Mouse (Mus musculus) midbrain, embryonic 15.5 days (tissue): ENCODE results near the gene Stat5a. TPM values are rescaled to one million over a fixed set of nuclear protein-coding genes. Genes with fewer than 3 reads are reported as not detected.
A peak's percentile ranks its signal among the peaks of the same experiment; 100 is the strongest.

Experiments
- ATAC-seq: fragments of 200-750 bp; cut with Nextera tagmentation; replicated peaks from 2 replicates; pipeline ENCODE4 v1.8.0; 2017; ENCODE audit warnings: moderate TSS enrichment
- H3K27ac ChIP-seq: fragments of 300-500 bp; sonication (generic); 2 replicates; pipeline ENCODE4 v1.5.1; 2015; ENCODE audit warnings: mild to moderate bottlenecking, inconsistent platforms
- H3K27me3 ChIP-seq: fragments of 300-500 bp; sonication (generic); replicated peaks from 2 replicates; pipeline ENCODE4 v1.6.1; 2015; ENCODE audit warnings: inconsistent platforms
- H3K36me3 ChIP-seq: fragments of 300-500 bp; sonication (generic); replicated peaks from 2 replicates; pipeline ENCODE4 v1.6.1; 2015; ENCODE audit warnings: inconsistent platforms
- H3K4me1 ChIP-seq: fragments of 300-500 bp; sonication (generic); 2 replicates; pipeline ENCODE4 v1.6.1; 2015; ENCODE audit warnings: inconsistent platforms
- H3K4me2 ChIP-seq: fragments of 300-500 bp; sonication (generic); 2 replicates; pipeline ENCODE4 v1.6.1; 2015; ENCODE audit warnings: inconsistent platforms, mild to moderate bottlenecking, moderate library complexity
- H3K4me3 ChIP-seq: fragments of 300-500 bp; sonication (generic); 2 replicates; pipeline ENCODE4 v1.5.1; 2015; ENCODE audit warnings: mild to moderate bottlenecking, inconsistent platforms
- H3K9ac ChIP-seq: fragments of 300-500 bp; sonication (generic); 2 replicates; pipeline ENCODE4 v1.6.1; 2015; ENCODE audit warnings: mild to moderate bottlenecking, inconsistent platforms
- H3K9me3 ChIP-seq: fragments of 300-500 bp; sonication (generic); 2 replicates; pipeline ENCODE4 v1.6.1; 2016; ENCODE audit warnings: inconsistent platforms
- WGBS: fragments of 180-500 bp; shearing (Covaris S2); methylation state at CpG from one replicate; pipeline ENCODE4 v1.1.7; 2015; ENCODE audit warnings: mixed read lengths; 5-methylcytosine and 5-hydroxymethylcytosine counted together
- polyA plus RNA-seq: library from polyadenylated mRNA; unstranded; fragments of >200 nt; fragmentation: Nextera tagmentation; extraction: Ambion mirVana; gene quantifications from 2 replicates; pipeline ENCODE4 v1.2.1, GENCODE M21; 2015

The Stat5a gene
- polyA plus RNA-seq, 1 experiment from 2014 or later, result 2.3 TPM

- 86% methylated on average over 5 of the region's 5 CpGs for WGBS
These were observed 6.1 kb upstream of the Stat5a start for GRCm38 (mm10) chr11:100853018-100853417.

GRCm38 (mm10) chr11:100854268-100854667 is 4.9 kb upstream of the Stat5a start:
- H3K27ac ChIP-seq, result no peak overlapping the region
- no peak overlapping the region for H3K9ac ChIP-seq
- H3K36me3 ChIP-seq, result no peaks in the 10 kb centered on the region
- H3K4me1 ChIP-seq, result peaks cover 13% of the 10 kb centered on the region
- WGBS, result 59% methylated on average over 4 of the region's 4 CpGs
- H3K9me3 ChIP-seq, result no peaks in the 10 kb centered on the region
- H3K4me3 ChIP-seq, result no peak overlapping the region
- peaks cover 13% of the 10 kb centered on the region; the same call in 1 of the 2 replicates for H3K27me3 ChIP-seq
- no peak for ATAC-seq
- no peak overlapping the region for H3K4me2 ChIP-seq

More at GRCm38 (mm10) chr11:100853018-100853417, 6.1 kb upstream of the Stat5a start:
- ATAC-seq, result no peak
- Histone ChIP-seq H3K27ac (no peak overlapping the region), H3K4me3 (no peak overlapping the region), H3K4me2 (no peak overlapping the region), H3K9ac (no peak overlapping the region), H3K36me3 (no peaks in the 10 kb centered on the region), H3K4me1 (peaks cover 24% of the 10 kb centered on the region), H3K9me3 (no peaks in the 10 kb centered on the region), H3K27me3 (0 out of 2 replicates have a peak, but pooled peaks cover 5% of the 10 kb centered on the region)

DNA sequence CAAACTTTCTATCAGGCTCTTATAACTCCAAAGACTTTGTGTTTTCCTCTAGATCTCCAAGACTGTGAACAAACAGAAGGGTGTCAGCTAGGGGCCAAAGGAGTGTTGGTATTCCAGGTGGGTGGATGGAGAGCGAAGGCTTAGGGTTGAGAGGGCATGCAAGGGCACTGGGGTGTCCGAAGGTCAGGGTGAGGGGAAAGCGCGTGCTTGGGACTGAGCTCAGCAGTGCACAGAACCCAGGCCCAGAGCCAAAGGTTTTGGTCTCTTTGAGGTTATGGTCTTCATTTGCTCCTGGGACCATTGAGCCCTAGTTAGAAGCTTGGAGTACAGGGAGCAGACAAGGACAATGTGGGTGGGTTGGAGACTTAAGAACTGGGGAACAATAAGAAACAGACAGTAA is 4.0 kb upstream of the Stat5a start:
- H3K9me3 ChIP-seq, result no peaks in the 10 kb centered on the region
- peaks cover 19% of the 10 kb centered on the region; the same call in 1 of the 2 replicates for H3K27me3 ChIP-seq
- no peaks in the 10 kb centered on the region for H3K36me3 ChIP-seq
- no peak overlapping the region for H3K4me2 ChIP-seq
- no peak overlapping the region for H3K9ac ChIP-seq
- H3K4me3 ChIP-seq, result no peak overlapping the region
- H3K4me1 ChIP-seq, result peaks cover 10% of the 10 kb centered on the region
- no peak overlapping the region for H3K27ac ChIP-seq
- ATAC-seq, result no peak
- 91% methylated on average over 4 of the region's 4 CpGs for WGBS

GRCm38 (mm10) chr11:100857960-100858359 is 1.2 kb upstream of the Stat5a start:
- ATAC-seq, result no peak
- 74% methylated on average over 6 of the region's 6 CpGs for WGBS
- H3K9me3 ChIP-seq, result no peaks in the 10 kb centered on the region

GRCm38 (mm10) chr11:100859579-100860075 is 476 bp downstream of the Stat5a start:
- peaks cover 28% of the 10 kb centered on the region for H3K27me3 ChIP-seq
- no peaks in the 10 kb centered on the region for H3K36me3 ChIP-seq
- no peak overlapping the region for H3K9ac ChIP-seq
- H3K9me3 ChIP-seq, result no peaks in the 10 kb centered on the region
- 0 out of 2 replicates have a peak, but pooled peaks cover 5% of the 10 kb centered on the region for H3K4me1 ChIP-seq
- peak overlapping the region; percentile 47 for H3K4me3 ChIP-seq
- no peak overlapping the region for H3K27ac ChIP-seq
- H3K4me2 ChIP-seq, result peak overlapping the region; percentile 67
- 46% methylated on average over 6 of the region's 6 CpGs for WGBS
- no peak for ATAC-seq

More at GRCm38 (mm10) chr11:100857960-100858359, 1.2 kb upstream of the Stat5a start:
- H3K4me1 ChIP-seq, result 0 out of 2 replicates have a peak, but pooled peaks cover 5% of the 10 kb centered on the region
- H3K27me3 ChIP-seq, result peaks cover 32% of the 10 kb centered on the region
- no peak overlapping the region for H3K9ac ChIP-seq
- H3K4me2 ChIP-seq, result no peak overlapping the region
- no peak overlapping the region for H3K27ac ChIP-seq
- H3K36me3 ChIP-seq, result no peaks in the 10 kb centered on the region
- no peak overlapping the region for H3K4me3 ChIP-seq

- no peak overlapping the region for H3K27ac ChIP-seq
- no peaks in the 10 kb centered on the region for H3K9me3 ChIP-seq
- no peaks in the 10 kb centered on the region for H3K36me3 ChIP-seq
- 3% methylated on average over 54 of the region's 55 CpGs for WGBS
- H3K4me1 ChIP-seq, result 0 out of 2 replicates have a peak, but pooled peaks cover 5% of the 10 kb centered on the region
- H3K9ac ChIP-seq, result peak overlapping the region; percentile 49
- H3K4me3 ChIP-seq, result peak overlapping the region; percentile 47
- H3K4me2 ChIP-seq, result peak overlapping the region; percentile 67
- ATAC-seq, result peak; percentile 58
- H3K27me3 ChIP-seq, result peaks cover 28% of the 10 kb centered on the region
These were observed 1.3 kb downstream of the Stat5a start for GRCm38 (mm10) chr11:100860198-100861048.

- Histone ChIP-seq H3K36me3 (no peaks in the 10 kb centered on the region), H3K9ac (no peak overlapping the region), H3K4me3 (no peak overlapping the region), H3K4me2 (no peak overlapping the region), H3K27me3 (peaks cover 28% of the 10 kb centered on the region), H3K4me1 (0 out of 2 replicates have a peak, but pooled peaks cover 5% of the 10 kb centered on the region), H3K27ac (no peak overlapping the region), H3K9me3 (no peaks in the 10 kb centered on the region)
- no peak for ATAC-seq
- WGBS, result 75% methylated on average over 7 of the region's 7 CpGs
These were observed 2.2 kb downstream of the Stat5a start for GRCm38 (mm10) chr11:100861335-100861734.

- peaks cover 28% of the 10 kb centered on the region for H3K27me3 ChIP-seq
- no peaks in the 10 kb centered on the region for H3K36me3 ChIP-seq
- no peak for ATAC-seq
- no peak overlapping the region for H3K4me2 ChIP-seq
- no peak overlapping the region for H3K4me3 ChIP-seq
- no peaks in the 10 kb centered on the region for H3K9me3 ChIP-seq
- H3K27ac ChIP-seq, result no peak overlapping the region
- 33% methylated on average over 3 of the region's 3 CpGs for WGBS
- 0 out of 2 replicates have a peak, but pooled peaks cover 5% of the 10 kb centered on the region for H3K4me1 ChIP-seq
- no peak overlapping the region for H3K9ac ChIP-seq
These were observed 2.7 kb downstream of the Stat5a start for GRCm38 (mm10) chr11:100861836-100862235.

DNA sequence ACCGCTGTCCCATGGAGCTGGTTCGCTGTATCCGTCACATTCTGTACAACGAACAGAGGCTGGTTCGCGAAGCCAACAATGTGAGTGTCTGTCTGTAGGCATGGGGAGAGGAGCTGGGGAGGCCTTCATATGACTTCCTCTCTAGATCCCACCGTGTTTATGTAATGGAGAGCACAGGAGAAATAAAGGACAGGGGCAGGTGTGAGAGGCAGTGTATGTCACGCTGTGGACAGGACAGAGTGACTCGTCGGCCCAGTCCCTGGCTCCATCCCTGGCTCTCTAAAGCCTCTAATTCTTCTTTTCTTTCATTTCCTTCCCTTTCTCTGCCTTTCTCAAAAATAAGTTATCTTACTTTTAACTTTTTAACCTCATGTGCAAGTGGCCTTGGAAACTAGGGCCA is 4.0 kb downstream of the Stat5a start:
- Histone ChIP-seq H3K36me3 (no peaks in the 10 kb centered on the region), H3K9ac (no peak overlapping the region), H3K27me3 (peaks cover 28% of the 10 kb centered on the region), H3K27ac (no peak overlapping the region), H3K9me3 (no peaks in the 10 kb centered on the region), H3K4me2 (no peak overlapping the region), H3K4me3 (no peak overlapping the region), H3K4me1 (0 out of 2 replicates have a peak, but pooled peaks cover 5% of the 10 kb centered on the region)
- 88% methylated on average over 10 of the region's 10 CpGs for WGBS
- no peak for ATAC-seq

GRCm38 (mm10) chr11:100865618-100866017 is 6.5 kb downstream of the Stat5a start:
- H3K27me3 ChIP-seq, result peaks cover 10% of the 10 kb centered on the region
- no peak for ATAC-seq

DNA sequence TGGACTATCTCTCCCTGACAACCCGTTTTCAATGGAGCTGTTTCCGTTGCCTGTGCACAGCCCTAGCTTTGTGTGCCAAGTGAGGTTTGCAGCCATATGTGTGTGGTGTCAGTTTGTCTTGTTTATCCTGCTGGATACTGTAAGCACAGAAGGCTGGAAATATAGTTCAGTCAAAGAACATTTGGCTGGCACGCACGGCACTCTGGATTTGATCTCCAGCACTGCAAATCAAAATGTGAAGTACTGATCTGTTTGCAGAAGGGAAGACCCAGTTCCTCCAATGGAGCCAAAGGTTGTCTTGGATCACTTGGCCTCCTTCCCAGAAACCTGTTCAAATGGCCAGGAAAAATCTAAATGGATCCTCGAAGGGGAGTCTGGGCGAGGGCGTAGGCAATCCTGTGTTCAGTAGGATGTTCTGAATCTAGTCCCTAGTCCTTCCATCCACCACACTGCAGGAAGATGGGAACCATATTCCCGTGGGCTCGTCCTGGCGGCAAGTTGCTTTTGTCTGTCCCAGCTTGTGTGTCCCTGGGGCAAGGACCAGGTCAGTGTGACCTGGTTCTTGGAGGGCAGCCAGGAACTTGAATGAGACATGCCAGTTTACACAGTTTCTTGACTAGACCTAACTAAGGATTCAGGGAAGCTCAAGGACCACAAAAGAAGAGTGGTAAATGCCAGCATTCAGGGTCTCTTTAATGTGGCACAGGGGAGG is 11.3 kb downstream of the Stat5a start:
- Histone ChIP-seq H3K9me3 (no peaks in the 10 kb centered on the region), H3K4me3 (no peak overlapping the region), H3K27me3 (no peaks in the 10 kb centered on the region), H3K9ac (no peak overlapping the region), H3K4me1 (no peaks in the 10 kb centered on the region), H3K36me3 (no peaks in the 10 kb centered on the region), H3K27ac (no peak overlapping the region), H3K4me2 (no peak overlapping the region)
- ATAC-seq, result no peak
- WGBS, result 83% methylated on average over 10 of the region's 10 CpGs

More at GRCm38 (mm10) chr11:100865618-100866017, 6.5 kb downstream of the Stat5a start:
- Histone ChIP-seq H3K4me2 (no peak overlapping the region), H3K9ac (no peak overlapping the region), H3K4me3 (no peak overlapping the region), H3K27ac (no peak overlapping the region), H3K4me1 (no peaks in the 10 kb centered on the region), H3K36me3 (no peaks in the 10 kb centered on the region), H3K9me3 (no peaks in the 10 kb centered on the region)
- WGBS, result 82% methylated on average over 7 of the region's 7 CpGs

DNA sequence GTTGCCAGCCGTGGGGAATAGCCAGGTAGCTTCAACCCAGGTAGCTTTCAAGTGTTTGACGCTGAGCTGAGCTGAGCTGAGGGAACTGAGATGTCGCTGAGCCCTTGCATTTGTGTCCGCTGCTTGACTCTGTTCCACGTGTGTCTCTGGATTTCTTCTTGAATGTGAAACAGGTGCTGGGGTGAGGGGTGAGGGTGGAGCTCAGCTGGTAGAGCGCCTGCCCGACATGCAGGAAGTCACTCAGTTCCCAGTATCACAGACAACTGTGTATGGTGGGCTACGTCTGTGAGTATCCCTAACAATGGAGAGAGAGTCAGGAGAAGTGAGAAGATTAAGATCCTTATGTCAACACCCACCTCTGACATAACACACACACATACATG is 11.8 kb downstream of the Stat5a start:
- no peaks in the 10 kb centered on the region for H3K9me3 ChIP-seq
- no peak overlapping the region for H3K9ac ChIP-seq
- H3K36me3 ChIP-seq, result no peaks in the 10 kb centered on the region
- H3K27ac ChIP-seq, result no peak overlapping the region
- no peak overlapping the region for H3K4me2 ChIP-seq
- 80% methylated on average over 8 of the region's 8 CpGs for WGBS
- ATAC-seq, result no peak
- H3K4me3 ChIP-seq, result no peak overlapping the region
- no peaks in the 10 kb centered on the region for H3K4me1 ChIP-seq
- H3K27me3 ChIP-seq, result no peaks in the 10 kb centered on the region
